Mouse (Mus musculus) embryonic facial prominence, embryonic 15.5 days (tissue): ENCODE measurements around the gene Grik4. TPM values are rescaled to one million over a fixed set of nuclear protein-coding genes. Genes with fewer than 3 reads are reported as not detected.
"Not testable (repeated sequence)": the region's sequence is repeated elsewhere in the genome, so short reads cannot be mapped to it uniquely, and the experiment has no call there.

ENCODE experiments used
- ATAC-seq: fragments of 200-750 bp; cut with Nextera tagmentation; 2 replicates; pipeline ENCODE4 v1.8.0; 2017; ENCODE audit warnings: low read depth, moderate TSS enrichment; ENCODE audit not compliant: insufficient number of reproducible peaks, low FRiP score, low TSS enrichment
- H3K27ac ChIP-seq: fragments of 300-500 bp; sonication (generic); replicated peaks from 2 replicates; pipeline ENCODE4 v1.5.1; 2015; ENCODE audit warnings: mild to moderate bottlenecking, inconsistent platforms
- H3K27me3 ChIP-seq: fragments of 300-500 bp; sonication (generic); 2 replicates; pipeline ENCODE4 v1.6.1; 2015; ENCODE audit warnings: inconsistent platforms
- H3K36me3 ChIP-seq: fragments of 300-500 bp; sonication (generic); 2 replicates; pipeline ENCODE4 v1.6.1; 2015; ENCODE audit warnings: mild to moderate bottlenecking, inconsistent platforms
- H3K4me1 ChIP-seq: fragments of 300-500 bp; sonication (generic); 2 replicates; pipeline ENCODE4 v1.6.1; 2015; ENCODE audit warnings: inconsistent platforms
- H3K4me2 ChIP-seq: fragments of 300-500 bp; sonication (generic); replicated peaks from 2 replicates; pipeline ENCODE4 v1.6.1; 2015; ENCODE audit warnings: mild to moderate bottlenecking, inconsistent platforms
- H3K4me3 ChIP-seq: fragments of 300-500 bp; sonication (generic); replicated peaks from 2 replicates; pipeline ENCODE4 v1.5.1; 2015; ENCODE audit warnings: mild to moderate bottlenecking, inconsistent platforms
- H3K9ac ChIP-seq: fragments of 300-500 bp; sonication (generic); 2 replicates; pipeline ENCODE4 v1.6.1; 2015; ENCODE audit warnings: inconsistent platforms
- H3K9me3 ChIP-seq: fragments of 300-500 bp; sonication (generic); replicated peaks from 2 replicates; pipeline ENCODE4 v1.6.1; 2016; ENCODE audit warnings: inconsistent platforms
- WGBS: fragments of 180-500 bp; shearing (Covaris S2); methylation state at CpG from one replicate; pipeline ENCODE4 v1.1.7; 2015; 5-methylcytosine and 5-hydroxymethylcytosine counted together
- polyA plus RNA-seq: library from polyadenylated mRNA; unstranded; fragments of >200 nt; fragmentation: Nextera tagmentation; extraction: Ambion mirVana; gene quantifications from 2 replicates; pipeline ENCODE4 v1.2.1, GENCODE M21; 2015

Gene Grik4
- polyA plus RNA-seq, 1 experiment from 2014 or later = 2.0 TPM

DNA sequence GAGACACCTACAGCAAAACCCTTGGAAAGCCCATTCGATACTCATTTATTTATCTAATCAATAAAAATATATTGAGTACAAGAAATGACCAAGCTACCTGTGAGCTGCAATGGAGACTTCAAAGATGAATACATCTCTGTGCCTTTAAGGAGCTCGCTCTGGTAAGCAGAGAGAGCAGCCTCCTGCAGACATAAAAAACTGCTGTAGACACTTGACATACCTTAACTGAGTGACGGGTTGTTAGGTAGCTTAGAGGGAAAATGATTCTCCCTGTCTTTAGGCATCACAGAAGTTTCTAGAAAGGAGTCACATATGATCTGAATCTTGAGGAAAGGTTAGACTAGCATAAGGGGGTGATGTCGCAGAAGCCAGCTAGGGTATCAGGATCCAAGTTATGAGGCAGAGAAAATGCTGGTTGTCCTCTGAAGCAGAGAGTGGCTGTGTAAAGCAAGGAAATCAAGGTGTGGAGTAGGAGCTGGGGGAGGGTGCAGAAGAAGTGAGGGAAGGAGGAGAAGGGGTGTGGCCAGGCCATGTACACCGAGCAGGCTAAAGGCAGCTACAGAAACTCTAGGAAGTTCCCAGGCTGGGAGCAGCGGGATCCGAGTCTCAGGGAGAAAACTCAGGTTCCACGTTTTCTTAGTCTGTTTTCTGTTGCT, 160.9 kb downstream of the Grik4 start:
- no peak overlapping the region for H3K9ac ChIP-seq

DNA sequence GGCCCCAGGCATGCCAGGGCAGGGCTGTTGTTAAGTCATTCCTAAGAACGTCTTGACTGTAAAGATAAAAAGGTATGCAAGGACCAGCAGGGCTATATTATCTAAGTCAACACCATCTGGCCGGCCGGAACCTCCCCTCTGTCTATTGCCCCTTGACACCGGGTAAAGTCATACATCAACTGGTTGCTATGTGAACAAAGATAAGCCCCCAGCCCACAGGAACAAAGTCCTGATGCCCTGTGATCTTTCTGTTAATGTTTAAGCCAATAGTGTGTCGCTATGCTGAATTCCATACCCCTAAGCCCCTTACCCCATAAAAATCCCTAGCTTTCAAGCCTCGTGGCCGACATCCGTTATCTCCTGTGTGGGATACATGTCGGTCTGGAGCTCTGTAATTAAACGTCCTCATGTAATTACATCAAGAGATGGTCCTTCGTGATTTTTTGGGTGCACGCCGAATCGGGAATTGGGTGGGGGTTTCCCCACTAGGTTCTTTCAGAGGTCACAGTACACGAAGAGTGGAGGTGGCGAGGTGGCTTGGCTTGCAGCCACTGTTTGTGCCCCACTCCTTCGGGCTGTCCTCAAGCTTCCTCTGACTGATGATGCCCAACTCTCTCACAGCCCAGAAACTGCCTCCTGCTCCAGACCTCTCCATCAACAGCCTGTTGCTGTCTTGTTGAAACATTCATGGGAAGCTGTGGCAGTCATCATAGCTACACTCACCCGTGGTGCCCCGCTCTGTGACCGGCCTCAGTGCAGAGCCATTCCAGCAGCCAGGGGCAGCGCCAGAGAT, 165.6 kb downstream of the Grik4 start:
- not testable (repeated sequence) for H3K27me3 ChIP-seq, H3K36me3 ChIP-seq, ATAC-seq, H3K9ac ChIP-seq, H3K4me2 ChIP-seq, H3K4me3 ChIP-seq, H3K9me3 ChIP-seq, H3K4me1 ChIP-seq, H3K27ac ChIP-seq
- 72% methylated on average over 21 of the region's 21 CpGs for WGBS

More for the DNA sequence above, 160.9 kb downstream of the Grik4 start:
- Histone ChIP-seq H3K4me2 (no peak overlapping the region), H3K9me3 (no peaks in the 10 kb centered on the region), H3K27me3 (no peaks in the 10 kb centered on the region), H3K4me3 (no peak overlapping the region), H3K27ac (no peak overlapping the region), H3K36me3 (no peaks in the 10 kb centered on the region), H3K4me1 (peaks cover 3% of the 10 kb centered on the region; the same call in 1 of the 2 replicates)
- WGBS = 36% methylated on average over 8 of the region's 8 CpGs
- no peak for ATAC-seq

DNA sequence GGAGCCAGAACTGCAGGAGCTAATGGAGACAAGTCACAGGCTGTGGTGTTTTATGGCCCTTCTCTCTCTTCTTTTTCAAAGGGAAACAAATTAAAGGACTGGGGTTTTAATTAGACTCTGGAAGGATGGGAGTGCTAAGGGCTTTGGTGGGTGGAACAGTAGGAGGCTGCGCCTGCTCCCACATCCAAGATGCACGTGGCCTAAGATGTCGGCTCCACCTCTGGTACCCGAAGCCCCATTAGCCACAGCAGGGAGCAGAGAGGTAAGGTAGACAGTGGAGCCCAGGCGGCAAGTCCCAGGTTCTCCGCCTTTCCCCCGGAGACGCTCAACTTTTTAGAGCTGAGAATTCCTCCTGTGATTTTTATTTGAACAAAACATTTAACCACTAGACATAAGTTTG, 166.4 kb downstream of the Grik4 start:
- Histone ChIP-seq H3K27me3 (no peaks in the 10 kb centered on the region), H3K4me3 (no peak overlapping the region), H3K4me1 (no peaks in the 10 kb centered on the region), H3K27ac (no peak overlapping the region), H3K4me2 (no peak overlapping the region), H3K36me3 (no peaks in the 10 kb centered on the region), H3K9ac (no peak overlapping the region), H3K9me3 (no peaks in the 10 kb centered on the region)
- WGBS = 82% methylated on average over 8 of the region's 8 CpGs
- no peak for ATAC-seq

DNA sequence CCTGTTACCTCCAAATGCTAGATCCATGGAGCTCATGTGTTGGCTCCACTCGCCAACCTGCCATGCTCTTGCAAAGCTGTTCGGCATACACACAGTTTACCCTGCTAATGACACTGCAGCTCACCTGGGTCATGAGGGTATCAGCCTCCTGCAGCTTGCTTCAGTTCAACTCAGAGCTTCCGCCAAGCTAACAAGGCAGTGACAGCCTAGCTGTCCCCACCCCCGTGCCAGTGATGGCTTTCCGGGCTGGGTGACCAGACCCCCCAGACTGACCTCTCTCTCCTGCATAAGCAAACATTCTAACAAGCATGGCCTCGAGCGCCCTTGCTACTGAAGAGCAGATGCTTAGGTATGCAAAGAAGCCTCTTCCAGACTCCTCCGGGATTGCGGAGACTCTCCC, 167.5 kb downstream of the Grik4 start:
- ATAC-seq = no peak
- Histone ChIP-seq H3K27me3 (no peaks in the 10 kb centered on the region), H3K9me3 (no peaks in the 10 kb centered on the region), H3K9ac (no peak overlapping the region), H3K36me3 (no peaks in the 10 kb centered on the region), H3K4me3 (no peak overlapping the region), H3K27ac (no peak overlapping the region), H3K4me1 (no peaks in the 10 kb centered on the region), H3K4me2 (no peak overlapping the region)
- WGBS = 64% methylated on average over 9 of the region's 9 CpGs

DNA sequence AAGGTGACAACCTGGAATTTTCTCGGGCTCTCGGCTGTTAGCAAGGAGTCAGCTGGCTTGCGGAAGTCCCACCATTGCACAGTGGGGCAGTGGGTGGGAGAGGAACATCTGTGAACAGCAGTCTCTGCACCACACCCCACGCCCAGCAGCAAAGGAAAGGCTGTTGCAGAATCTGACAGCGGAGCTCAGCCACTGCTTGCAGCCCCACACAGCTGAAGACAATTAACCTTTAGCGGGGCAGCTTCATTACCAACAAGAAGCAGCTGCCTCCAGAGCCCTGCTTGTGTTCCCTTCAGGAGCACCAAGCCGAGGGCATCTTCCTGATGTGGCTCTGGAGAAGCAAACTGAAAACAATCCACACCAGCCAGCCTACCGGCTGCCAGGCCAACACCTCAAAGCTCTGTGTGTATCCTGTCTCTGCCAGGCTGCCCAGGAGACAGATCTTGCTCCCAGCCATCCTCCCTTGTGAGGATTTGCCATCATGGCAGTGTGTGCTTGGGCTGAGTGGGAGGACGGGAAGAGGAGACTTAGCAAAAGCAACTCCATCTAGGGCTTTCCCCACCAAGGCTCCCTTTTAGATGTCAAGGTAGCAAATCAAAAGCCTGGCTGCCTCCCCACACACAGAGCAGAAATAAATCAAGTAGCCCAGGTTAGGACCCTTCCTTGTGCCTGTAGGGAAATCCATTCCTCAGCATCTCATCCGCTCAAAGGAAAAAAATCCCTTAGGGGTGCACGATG, 179.3 kb downstream of the Grik4 start:
- WGBS = 25% methylated on average over 11 of the region's 11 CpGs
- Histone ChIP-seq H3K9me3 (no peaks in the 10 kb centered on the region), H3K36me3 (no peaks in the 10 kb centered on the region), H3K9ac (no peak overlapping the region), H3K4me2 (no peak overlapping the region), H3K27me3 (no peaks in the 10 kb centered on the region), H3K4me3 (no peak overlapping the region), H3K27ac (no peak overlapping the region), H3K4me1 (peaks cover 17% of the 10 kb centered on the region)
- ATAC-seq = peak; percentile 65; the same call in 1 of the 2 replicates

DNA sequence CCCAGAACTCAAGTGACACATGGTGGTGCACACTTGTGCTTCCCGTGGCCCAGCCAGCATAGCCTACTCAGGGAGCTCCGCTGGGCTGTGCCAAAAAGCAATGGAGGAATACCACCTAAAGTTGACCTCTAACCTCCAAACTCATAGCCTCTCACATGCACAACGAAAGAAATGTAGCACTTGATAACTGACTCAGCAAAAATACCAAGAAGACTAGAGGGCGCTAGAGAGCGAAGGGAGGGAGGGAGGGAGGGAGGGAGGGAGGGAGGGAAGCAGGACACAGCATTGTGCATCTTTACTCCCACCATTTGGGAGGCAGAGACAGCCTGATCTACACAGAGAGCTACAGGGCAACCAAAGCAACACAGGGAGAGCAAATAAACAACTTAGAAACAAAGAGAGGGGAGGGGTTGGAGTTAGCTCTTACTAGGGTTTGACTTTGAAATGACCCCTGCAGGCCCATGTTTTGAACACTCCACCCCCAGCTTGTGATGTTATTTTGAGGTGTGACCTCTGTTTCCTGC, 185.5 kb downstream of the Grik4 start:
- ATAC-seq = no peak
- Histone ChIP-seq H3K4me3 (no peak overlapping the region), H3K9me3 (no peaks in the 10 kb centered on the region), H3K9ac (no peak overlapping the region), H3K27ac (no peak overlapping the region), H3K36me3 (no peaks in the 10 kb centered on the region), H3K4me2 (no peak overlapping the region), H3K4me1 (peaks cover 8% of the 10 kb centered on the region; the same call in 1 of the 2 replicates), H3K27me3 (no peaks in the 10 kb centered on the region)
- WGBS = 48% methylated on average over 5 of the region's 5 CpGs

DNA sequence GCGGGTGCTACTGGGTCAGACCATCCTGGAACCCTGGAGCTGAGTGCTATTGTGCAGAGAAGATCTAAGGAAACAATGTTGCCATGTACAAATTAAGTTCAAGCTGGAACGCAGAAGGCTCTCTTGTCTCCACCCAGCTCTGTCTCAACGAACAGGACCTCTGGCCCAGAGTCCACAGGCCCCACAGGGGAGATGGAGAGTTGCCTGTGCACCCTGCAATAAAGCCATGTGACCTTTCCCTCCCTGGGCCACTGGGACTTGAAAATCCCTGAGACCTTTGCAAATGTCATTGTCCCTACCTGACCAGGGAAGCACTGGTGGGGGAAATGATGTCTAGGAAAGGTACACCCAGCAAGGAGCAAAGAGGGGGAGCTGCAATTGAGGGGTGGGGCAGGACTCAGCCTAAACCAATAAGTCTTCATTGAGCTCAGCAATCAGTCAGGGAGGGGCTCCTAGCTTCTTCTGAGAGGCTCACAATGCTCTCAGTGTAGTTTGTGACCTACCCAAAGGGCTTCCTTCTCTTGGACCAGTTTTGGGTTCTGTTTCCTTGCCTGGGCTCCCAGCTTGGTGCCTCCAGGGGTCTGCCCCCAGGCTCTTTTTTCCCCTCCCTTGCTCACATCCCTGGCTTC, 187.2 kb downstream of the Grik4 start:
- WGBS = 72% methylated on average over 3 of the region's 3 CpGs
- H3K9me3 ChIP-seq = no peaks in the 10 kb centered on the region
- H3K9ac ChIP-seq = no peak overlapping the region
- 0 out of 2 replicates have a peak, but pooled peaks cover 7% of the 10 kb centered on the region for H3K4me1 ChIP-seq
- H3K27me3 ChIP-seq = no peaks in the 10 kb centered on the region
- ATAC-seq = no peak
- H3K4me3 ChIP-seq = no peak overlapping the region
- H3K4me2 ChIP-seq = no peak overlapping the region
- no peak overlapping the region for H3K27ac ChIP-seq
- no peaks in the 10 kb centered on the region for H3K36me3 ChIP-seq

DNA sequence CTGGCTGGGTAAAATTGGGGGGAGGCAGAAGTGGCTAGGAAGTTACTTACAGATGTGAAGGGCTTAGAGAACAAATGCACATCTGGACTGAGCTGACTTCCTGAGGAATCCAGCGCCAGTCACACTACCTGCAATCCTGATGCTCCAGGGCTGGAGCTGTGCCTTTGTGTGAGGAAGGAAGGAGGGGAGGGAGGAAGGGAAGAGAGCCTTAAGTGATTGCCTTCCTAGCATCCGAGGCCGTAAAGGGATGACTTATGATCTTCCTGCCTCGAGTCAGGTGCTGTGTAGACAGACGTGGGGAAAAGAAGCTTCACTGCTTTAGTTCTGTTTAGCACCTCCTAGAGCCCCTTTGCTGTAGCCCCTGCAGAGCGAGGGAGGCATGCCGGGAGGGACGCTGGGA, 189.6 kb downstream of the Grik4 start:
- H3K9ac ChIP-seq = no peak overlapping the region
- WGBS = 21% methylated on average over 8 of the region's 8 CpGs
- H3K27ac ChIP-seq = no peak overlapping the region
- H3K4me3 ChIP-seq = no peak overlapping the region
- H3K4me1 ChIP-seq = 0 out of 2 replicates have a peak, but pooled peaks cover 7% of the 10 kb centered on the region
- H3K9me3 ChIP-seq = no peaks in the 10 kb centered on the region
- no peak for ATAC-seq
- no peak overlapping the region for H3K4me2 ChIP-seq
- no peaks in the 10 kb centered on the region for H3K36me3 ChIP-seq
- no peaks in the 10 kb centered on the region for H3K27me3 ChIP-seq

DNA sequence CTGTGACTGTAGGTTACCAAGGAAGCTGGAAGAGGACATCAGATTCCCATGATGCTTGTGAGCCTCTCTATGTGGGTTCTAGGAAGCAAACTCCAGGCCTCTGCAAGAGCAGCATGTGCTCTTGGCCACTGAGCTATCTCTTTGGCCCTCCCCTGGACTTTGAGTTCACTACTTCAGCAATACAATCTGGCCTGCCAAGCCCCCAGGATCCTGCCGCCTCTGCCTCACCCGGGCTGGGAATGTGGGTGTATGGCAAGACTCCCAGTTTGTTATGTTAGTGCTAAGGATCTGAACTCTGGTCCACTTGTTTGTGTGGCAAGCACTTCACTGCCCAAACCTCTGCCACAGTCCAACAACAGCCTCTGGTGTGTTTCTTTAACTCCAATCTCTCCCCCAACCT, 193.1 kb downstream of the Grik4 start:
- no peaks in the 10 kb centered on the region for H3K36me3 ChIP-seq
- H3K4me3 ChIP-seq = no peak overlapping the region
- no peak overlapping the region for H3K9ac ChIP-seq
- H3K9me3 ChIP-seq = no peaks in the 10 kb centered on the region
- no peak overlapping the region for H3K4me2 ChIP-seq
- no peak overlapping the region for H3K27ac ChIP-seq
- ATAC-seq = no peak
- H3K4me1 ChIP-seq = 0 out of 2 replicates have a peak, but pooled peaks cover 7% of the 10 kb centered on the region
- WGBS = 80% methylated on average over 2 of the region's 2 CpGs
- H3K27me3 ChIP-seq = no peaks in the 10 kb centered on the region

DNA sequence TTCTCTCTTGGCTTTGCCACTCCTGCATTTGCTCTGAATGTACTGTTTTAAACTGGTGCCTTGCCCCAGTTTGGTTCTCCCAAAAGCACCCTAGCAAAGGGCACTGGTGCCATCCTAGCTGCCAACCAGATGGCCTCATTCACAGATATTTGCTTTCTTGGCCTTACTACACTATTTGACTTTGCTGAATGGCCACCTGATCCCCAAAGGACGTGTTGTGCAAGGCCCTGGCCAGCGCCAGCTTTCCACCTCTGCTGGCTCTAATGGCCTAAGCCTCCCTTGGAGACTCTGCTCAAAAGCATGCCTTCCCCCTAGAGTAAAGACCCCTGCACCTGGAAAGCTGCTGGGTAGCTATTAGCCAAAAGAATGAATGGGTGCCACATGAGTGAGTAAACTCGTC, 194.1 kb downstream of the Grik4 start:
- no peak overlapping the region for H3K4me3 ChIP-seq
- H3K27ac ChIP-seq = no peak overlapping the region
- H3K9me3 ChIP-seq = no peaks in the 10 kb centered on the region
- no peak overlapping the region for H3K4me2 ChIP-seq
- H3K27me3 ChIP-seq = no peaks in the 10 kb centered on the region
- WGBS = 59% methylated on average over 3 of the region's 3 CpGs
- no peaks in the 10 kb centered on the region for H3K36me3 ChIP-seq
- no peak overlapping the region for H3K9ac ChIP-seq
- 0 out of 2 replicates have a peak, but pooled peaks cover 7% of the 10 kb centered on the region for H3K4me1 ChIP-seq
- no peak for ATAC-seq

DNA sequence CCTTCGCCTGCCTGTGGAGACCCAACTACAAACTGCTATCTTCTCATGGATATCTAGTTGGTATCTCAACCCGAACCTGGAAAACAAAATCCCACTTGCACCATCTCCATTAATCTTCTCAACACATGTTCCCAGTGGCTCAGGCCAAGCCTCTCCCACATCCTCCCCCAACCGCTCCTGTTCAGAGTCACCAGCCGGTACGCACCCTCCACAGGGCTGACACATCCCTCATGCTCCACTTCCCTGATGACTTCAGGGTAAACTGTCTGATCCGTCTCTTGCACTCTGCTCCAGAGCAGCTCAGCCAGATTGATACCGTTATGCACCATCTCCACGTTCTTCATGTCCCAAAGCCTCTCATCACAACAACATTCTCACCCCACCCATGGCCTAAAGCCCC, 198.3 kb downstream of the Grik4 start:
- H3K4me3 ChIP-seq = no peak overlapping the region
- no peaks in the 10 kb centered on the region for H3K36me3 ChIP-seq
- H3K9ac ChIP-seq = no peak overlapping the region
- WGBS = 66% methylated on average over 8 of the region's 8 CpGs
- no peak overlapping the region for H3K27ac ChIP-seq
- no peaks in the 10 kb centered on the region for H3K27me3 ChIP-seq
- no peaks in the 10 kb centered on the region for H3K4me1 ChIP-seq
- H3K4me2 ChIP-seq = no peak overlapping the region
- ATAC-seq = no peak
- no peaks in the 10 kb centered on the region for H3K9me3 ChIP-seq
